Mouse (Mus musculus) cerebellum, adult 2 months (tissue): Measurements from ENCODE around the gene Slc39a11.

Experiments
- CTCF ChIP-seq: fragments of 200-500 bp; IDR thresholded peaks from 2 replicates; pipeline ENCODE4 v1.5.1; 2011; ENCODE audit warnings: low read depth, mild to moderate bottlenecking, control low read depth, low read length, moderate library complexity, borderline replicate concordance; ENCODE audit not compliant: insufficient read depth
- POLR2A ChIP-seq: fragments of 200-500 bp; IDR thresholded peaks from 2 replicates; pipeline ENCODE4 v1.6.1; 2011; ENCODE audit warnings: low read length, control low read depth, borderline replicate concordance; ENCODE audit not compliant: insufficient read depth

DNA sequence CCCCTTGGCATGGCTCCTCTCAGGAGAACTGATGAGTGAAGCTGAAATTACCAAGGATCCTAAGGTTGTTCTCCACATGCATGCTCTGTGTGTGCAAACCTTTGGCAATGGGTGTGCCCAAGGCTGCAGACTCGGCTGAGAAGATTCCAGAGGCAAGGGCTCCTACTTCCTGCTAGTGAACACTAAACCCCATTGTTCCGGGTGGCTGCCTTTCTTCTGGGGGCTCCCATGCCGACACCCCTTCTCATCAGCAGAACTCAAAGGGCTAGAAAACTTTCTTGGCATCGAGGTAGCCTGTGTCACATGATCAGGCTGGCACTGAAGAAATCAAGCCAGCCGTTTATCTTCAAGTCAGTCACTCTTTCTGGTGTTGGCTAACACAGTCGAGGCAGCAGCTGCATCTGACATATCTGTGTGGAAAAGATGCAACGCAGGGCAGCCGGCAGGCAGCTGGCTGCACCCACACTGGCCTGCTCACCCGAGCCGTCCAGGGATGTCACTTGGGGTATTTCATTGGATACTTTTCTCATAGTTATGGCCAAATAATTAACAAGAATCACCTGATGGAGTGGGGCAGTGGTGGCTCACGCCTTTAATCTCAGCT lies 145.3 kb downstream of the Slc39a11 start:
- TF ChIP-seq CTCF (no peak), POLR2A (no peak)
